Mouse (Mus musculus): Measurements from ENCODE around the gene Bmp6. TPM values are rescaled to one million over a fixed set of nuclear protein-coding genes. Genes with fewer than 3 reads are reported as not detected.

Gene Bmp6
- polyA plus RNA-seq, 1 experiment from 2014 or later = 3.1 TPM

- DNase-seq (ENCODE audit: low spot score) (no peak), ATAC-seq (replicated peaks; ENCODE audit: low FRiP score, low read depth) (no peak)
- no peak overlapping the region for H3K9ac ChIP-seq (ENCODE audit: low read depth, low read length)
- H3K27me3 ChIP-seq (ENCODE audit: insufficient read depth, low read length) = no peaks in the 10 kb centered on the region
- WGBS = 92% methylated on average over 1 of the region's 1 CpGs
- no peak for TF ChIP-seq CTCF (IDR thresholded peaks at IDR 0.05; ENCODE audit: low read depth)
- no peak overlapping the region for H3K4me2 ChIP-seq (ENCODE audit: low read length)
- H3K4me3 ChIP-seq (replicated peaks; ENCODE audit: low read depth, low read length) = no peak overlapping the region
- no peaks in the 10 kb centered on the region for H3K4me1 ChIP-seq (replicated peaks; ENCODE audit: insufficient read depth, low read length)
- no peaks in the 10 kb centered on the region for H3K9me3 ChIP-seq (replicated peaks; ENCODE audit: low read length)
- H3K36me3 ChIP-seq (ENCODE audit: insufficient read depth, low read length) = no peaks in the 10 kb centered on the region
- H3K27ac ChIP-seq = no peak overlapping the region
Observed at GRCm38 (mm10) chr13:38318418-38318817, 26.5 kb upstream of the Bmp6 start.

- ATAC-seq (replicated peaks; ENCODE audit: low FRiP score, low read depth) = no peak
Observed at GRCm38 (mm10) chr13:38320354-38320753, 24.6 kb upstream of the Bmp6 start.

GRCm38 (mm10) chr13:38324452-38324851, 20.5 kb upstream of the Bmp6 start:
- Histone ChIP-seq H3K4me2 (ENCODE audit: low read length) (no peak overlapping the region), H3K9me3 (replicated peaks; ENCODE audit: low read length) (no peaks in the 10 kb centered on the region), H3K4me3 (replicated peaks; ENCODE audit: low read depth, low read length) (no peak overlapping the region), H3K9ac (ENCODE audit: low read depth, low read length) (no peak overlapping the region), H3K27ac (no peak overlapping the region), H3K36me3 (ENCODE audit: insufficient read depth, low read length) (no peaks in the 10 kb centered on the region), H3K27me3 (ENCODE audit: insufficient read depth, low read length) (no peaks in the 10 kb centered on the region), H3K4me1 (replicated peaks; ENCODE audit: insufficient read depth, low read length) (no peaks in the 10 kb centered on the region)
- no peak for TF ChIP-seq CTCF (IDR thresholded peaks at IDR 0.05; ENCODE audit: low read depth)
- WGBS = 36% methylated on average over 10 of the region's 10 CpGs
- no peak for ATAC-seq (replicated peaks; ENCODE audit: low FRiP score, low read depth)
- peak; percentile 73 for DNase-seq (ENCODE audit: low spot score)

More at GRCm38 (mm10) chr13:38320354-38320753, 24.6 kb upstream of the Bmp6 start:
- Histone ChIP-seq H3K4me3 (replicated peaks; ENCODE audit: low read depth, low read length) (no peak overlapping the region), H3K9me3 (replicated peaks; ENCODE audit: low read length) (no peaks in the 10 kb centered on the region), H3K27ac (no peak overlapping the region), H3K4me1 (replicated peaks; ENCODE audit: insufficient read depth, low read length) (no peaks in the 10 kb centered on the region), H3K36me3 (ENCODE audit: insufficient read depth, low read length) (no peaks in the 10 kb centered on the region), H3K4me2 (ENCODE audit: low read length) (no peak overlapping the region), H3K27me3 (ENCODE audit: insufficient read depth, low read length) (no peaks in the 10 kb centered on the region), H3K9ac (ENCODE audit: low read depth, low read length) (no peak overlapping the region)
- DNase-seq (ENCODE audit: low spot score) = peak; percentile 16
- WGBS = 40% methylated on average over 10 of the region's 10 CpGs
- no peak for TF ChIP-seq CTCF (IDR thresholded peaks at IDR 0.05; ENCODE audit: low read depth)

GRCm38 (mm10) chr13:38327377-38327776, 17.5 kb upstream of the Bmp6 start:
- Histone ChIP-seq H3K27me3 (ENCODE audit: insufficient read depth, low read length) (no peaks in the 10 kb centered on the region), H3K9ac (ENCODE audit: low read depth, low read length) (no peak overlapping the region), H3K4me2 (ENCODE audit: low read length) (no peak overlapping the region), H3K4me1 (replicated peaks; ENCODE audit: insufficient read depth, low read length) (no peaks in the 10 kb centered on the region), H3K9me3 (replicated peaks; ENCODE audit: low read length) (no peaks in the 10 kb centered on the region), H3K36me3 (ENCODE audit: insufficient read depth, low read length) (no peaks in the 10 kb centered on the region), H3K27ac (no peak overlapping the region), H3K4me3 (replicated peaks; ENCODE audit: low read depth, low read length) (no peak overlapping the region)
- TF ChIP-seq CTCF (IDR thresholded peaks at IDR 0.05; ENCODE audit: low read depth) = no peak
- 51% methylated on average over 2 of the region's 2 CpGs for WGBS
- no peak for DNase-seq (ENCODE audit: low spot score)
- no peak for ATAC-seq (replicated peaks; ENCODE audit: low FRiP score, low read depth)

GRCm38 (mm10) chr13:38333496-38333895, 11.4 kb upstream of the Bmp6 start:
- Histone ChIP-seq H3K27ac (no peak overlapping the region), H3K4me3 (replicated peaks; ENCODE audit: low read depth, low read length) (no peak overlapping the region), H3K27me3 (ENCODE audit: insufficient read depth, low read length) (no peaks in the 10 kb centered on the region), H3K4me2 (ENCODE audit: low read length) (no peak overlapping the region), H3K9me3 (replicated peaks; ENCODE audit: low read length) (no peaks in the 10 kb centered on the region), H3K9ac (ENCODE audit: low read depth, low read length) (no peak overlapping the region), H3K4me1 (replicated peaks; ENCODE audit: insufficient read depth, low read length) (no peaks in the 10 kb centered on the region), H3K36me3 (ENCODE audit: insufficient read depth, low read length) (no peaks in the 10 kb centered on the region)
- peak; percentile 11; the same call in 1 of the 2 replicates for TF ChIP-seq CTCF (IDR thresholded peaks at IDR 0.05; ENCODE audit: low read depth)
- ATAC-seq (replicated peaks; ENCODE audit: low FRiP score, low read depth) (no peak), DNase-seq (ENCODE audit: low spot score) (peak; percentile 73)
- 65% methylated on average over 5 of the region's 5 CpGs for WGBS

- no peak overlapping the region for H3K9ac ChIP-seq (ENCODE audit: low read depth, low read length)
- H3K4me2 ChIP-seq (ENCODE audit: low read length) = no peak overlapping the region
- DNase-seq (ENCODE audit: low spot score) = peak; percentile 80
- H3K4me1 ChIP-seq (replicated peaks; ENCODE audit: insufficient read depth, low read length) = peaks cover 18% of the 10 kb centered on the region; the same call in 1 of the 2 replicates
- H3K4me3 ChIP-seq (replicated peaks; ENCODE audit: low read depth, low read length) = no peak overlapping the region
- TF ChIP-seq CTCF (IDR thresholded peaks at IDR 0.05; ENCODE audit: low read depth) = peak; percentile 83
- H3K27ac ChIP-seq = no peak overlapping the region
- H3K36me3 ChIP-seq (ENCODE audit: insufficient read depth, low read length) = no peaks in the 10 kb centered on the region
- peaks cover 27% of the 10 kb centered on the region for H3K27me3 ChIP-seq (ENCODE audit: insufficient read depth, low read length)
- WGBS = 23% methylated on average over 7 of the region's 7 CpGs
- ATAC-seq (replicated peaks; ENCODE audit: low FRiP score, low read depth) = 0 out of 2 replicates have a peak, but pooled peaks have one; percentile 41
- H3K9me3 ChIP-seq (replicated peaks; ENCODE audit: low read length) = no peaks in the 10 kb centered on the region
Observed at GRCm38 (mm10) chr13:38342598-38342997, 2.3 kb upstream of the Bmp6 start.

GRCm38 (mm10) chr13:38343202-38343601, 1.7 kb upstream of the Bmp6 start:
- Histone ChIP-seq H3K4me3 (replicated peaks; ENCODE audit: low read depth, low read length) (no peak overlapping the region), H3K27ac (no peak overlapping the region), H3K4me2 (ENCODE audit: low read length) (no peak overlapping the region), H3K27me3 (ENCODE audit: insufficient read depth, low read length) (peaks cover 28% of the 10 kb centered on the region), H3K9ac (ENCODE audit: low read depth, low read length) (no peak overlapping the region), H3K36me3 (ENCODE audit: insufficient read depth, low read length) (no peaks in the 10 kb centered on the region), H3K4me1 (replicated peaks; ENCODE audit: insufficient read depth, low read length) (peaks cover 18% of the 10 kb centered on the region; the same call in 1 of the 2 replicates), H3K9me3 (replicated peaks; ENCODE audit: low read length) (no peaks in the 10 kb centered on the region)
- TF ChIP-seq CTCF (IDR thresholded peaks at IDR 0.05; ENCODE audit: low read depth) = peak; percentile 20; the same call in 1 of the 2 replicates
- DNase-seq (ENCODE audit: low spot score) (no peak), ATAC-seq (replicated peaks; ENCODE audit: low FRiP score, low read depth) (no peak)
- 83% methylated on average over 2 of the region's 2 CpGs for WGBS
